Mouse (Mus musculus) limb, embryonic 10.5 days (tissue): Measurements from ENCODE around the gene Gria2. TPM values are rescaled to one million over a fixed set of nuclear protein-coding genes. Genes with fewer than 3 reads are reported as not detected.

ENCODE experiments used
- microRNA-seq: library from miRNA; unstranded; fragments of <30 nt; microRNA quantifications from one replicate; pipeline ENCODE4, GENCODE M21; 2017
- polyA plus RNA-seq: library from polyadenylated mRNA; unstranded; fragments of >200 nt; fragmentation: Nextera tagmentation; extraction: Ambion mirVana; gene quantifications from 2 replicates; pipeline ENCODE4 v1.2.1, GENCODE M21; 2016

The Gria2 gene
- polyA plus RNA-seq, 1 experiment from 2014 or later = 4.1 TPM

Small RNA genes lying within 50 kb of the gene (microRNA-seq; reads per million reads assigned to microRNA genes)
- not detected for gene Gm25749

Other genes with a start within 250 kb of the Gria2 start
- gene Glrb, start 110.8 kb upstream of the Gria2 start, polyA plus RNA-seq = 14.2 and 23.2 TPM in 2 replicates
- 47.0 and 58.8 TPM in 2 replicates for gene Pdgfc, start 233.6 kb upstream of the Gria2 start, polyA plus RNA-seq